Mouse (Mus musculus) hindbrain, postnatal 0 days (tissue): ENCODE measurements around the gene Olfr117. TPM values are rescaled to one million over a fixed set of nuclear protein-coding genes. Genes with fewer than 3 reads are reported as not detected.
"Not testable (repeated sequence)": the region's sequence is repeated elsewhere in the genome, so short reads cannot be mapped to it uniquely, and the experiment has no call there.

ENCODE experiments used
- ATAC-seq: fragments of 200-750 bp; cut with Nextera tagmentation; 2 replicates; pipeline ENCODE4 v1.8.0; 2017; ENCODE audit warnings: mild to moderate bottlenecking, moderate TSS enrichment, moderate library complexity
- DNase-seq: peaks from one replicate; pipeline ENCODE4 v3.0.0-alpha.2; 2015; ENCODE audit warnings: low spot score
- H3K27ac ChIP-seq: fragments of 300-500 bp; sonication (generic); 2 replicates; pipeline ENCODE4 v1.5.1; 2014; ENCODE audit warnings: mild to moderate bottlenecking
- H3K27me3 ChIP-seq: fragments of 300-500 bp; sonication (generic); 2 replicates; pipeline ENCODE4 v1.6.1; 2014; ENCODE audit warnings: low read length, mixed read lengths; ENCODE audit not compliant: insufficient read depth
- H3K36me3 ChIP-seq: fragments of 300-500 bp; sonication (generic); 2 replicates; pipeline ENCODE4 v1.6.1; 2014; ENCODE audit warnings: low read length, mixed read lengths; ENCODE audit not compliant: insufficient read depth
- H3K4me1 ChIP-seq: fragments of 300-500 bp; sonication (generic); 2 replicates; pipeline ENCODE4 v1.6.1; 2014; ENCODE audit warnings: antibody characterized with exemption, low read length, mixed read lengths; ENCODE audit not compliant: insufficient read depth
- H3K4me2 ChIP-seq: fragments of 300-500 bp; sonication (generic); 2 replicates; pipeline ENCODE4 v1.6.1; 2014; ENCODE audit warnings: low read depth, mild to moderate bottlenecking, low read length, moderate library complexity, mixed read lengths
- H3K4me3 ChIP-seq: fragments of 300-500 bp; sonication (generic); 2 replicates; pipeline ENCODE4 v1.5.1; 2014; ENCODE audit warnings: low read length
- H3K9ac ChIP-seq: fragments of 300-500 bp; sonication (generic); replicated peaks from 2 replicates; pipeline ENCODE4 v1.6.1; 2014; ENCODE audit warnings: mild to moderate bottlenecking, low read length, moderate library complexity, mixed read lengths
- H3K9me3 ChIP-seq: fragments of 300-500 bp; sonication (generic); 2 replicates; pipeline ENCODE4 v1.6.1; 2016; ENCODE audit warnings: low read length, mixed read lengths
- CTCF ChIP-seq: IDR thresholded peaks from 2 replicates; pipeline ENCODE4 v1.5.1; 2016; ENCODE audit warnings: antibody characterized with exemption, control low read depth, low read depth
- WGBS: fragments of 180-500 bp; shearing (Covaris S2); extraction: QIAGEN DNeasy Blood & Tissue Kit; methylation state at CpG from one replicate; pipeline ENCODE4 v1.1.7; 2014; 5-methylcytosine and 5-hydroxymethylcytosine counted together
- polyA plus RNA-seq: library from polyadenylated mRNA; unstranded; fragments of >200 nt; fragmentation: Nextera tagmentation; extraction: Ambion mirVana; gene quantifications from 2 replicates; pipeline ENCODE4 v1.2.1, GENCODE M21; 2015
- total RNA-seq: library from RNA; depleted of rRNA; stranded (reverse); fragments of >200 nt; gene quantifications from 2 replicates; pipeline ENCODE4 v1.2.3, GENCODE M21; 2014; rRNA removed

Gene Olfr117
- not detected in 2 replicates for total RNA-seq
- polyA plus RNA-seq, result not detected in 2 replicates

GRCm38 (mm10) chr17:37663682-37664081, at the start of gene Olfr117:
Gene Olfr117 (minus strand): TSS chr17:37663782.
- DNase-seq (no peak), ATAC-seq (no peak)
- H3K4me3 ChIP-seq, result no peak within 1 kb of the TSS
- H3K9me3 ChIP-seq, result no peaks in the 10 kb centered on the region
- H3K4me2 ChIP-seq, result no peak within 1 kb of the TSS
- H3K36me3 ChIP-seq, result no peaks in the 10 kb centered on the region
- 57% methylated on average over 1 of the region's 1 CpGs for WGBS
- no peak within 1 kb of the TSS for H3K27ac ChIP-seq
- H3K4me1 ChIP-seq, result no peaks in the 10 kb centered on the region
- TF ChIP-seq CTCF, result no peak
- no peak within 1 kb of the TSS for H3K9ac ChIP-seq
- H3K27me3 ChIP-seq, result no peaks in the 10 kb centered on the region

GRCm38 (mm10) chr17:37696264-37696663, 32.7 kb upstream of the Olfr117 start, which contains the start of gene Olfr119:
Gene Olfr119 (plus strand): TSS chr17:37696564.
- H3K9ac ChIP-seq, H3K27ac ChIP-seq, ATAC-seq, H3K36me3 ChIP-seq, H3K4me1 ChIP-seq, H3K4me2 ChIP-seq, H3K4me3 ChIP-seq, H3K9me3 ChIP-seq, H3K27me3 ChIP-seq, DNase-seq: not testable (repeated sequence)
- 63% methylated on average over 1 of the region's 1 CpGs for WGBS

GRCm38 (mm10) chr17:37666688-37667087, 3.1 kb upstream of the Olfr117 start, which contains the start of gene Olfr118:
Gene Olfr118 (plus strand): TSS chr17:37666988.
- Histone ChIP-seq H3K4me1 (no peaks in the 10 kb centered on the region), H3K27me3 (no peaks in the 10 kb centered on the region)
- WGBS, result 59% methylated on average over 2 of the region's 2 CpGs

GRCm38 (mm10) chr17:37627009-37627408, 36.6 kb downstream of the Olfr117 start, which contains the start of the genes Olfr115 and Olfr116:
Gene Olfr115 (minus strand): TSS chr17:37627109.
Gene Olfr116 (minus strand): TSS chr17:37627199.
- H3K9me3 ChIP-seq, result 0 out of 2 replicates have a peak, but pooled peaks cover 2% of the 10 kb centered on the region
- WGBS, result 82% methylated on average over 2 of the region's 2 CpGs
- no peaks in the 10 kb centered on the region for H3K36me3 ChIP-seq
- H3K4me2 ChIP-seq, result no peak within 1 kb of the TSS
- no peaks in the 10 kb centered on the region for H3K27me3 ChIP-seq
- no peak within 1 kb of the TSS for H3K4me3 ChIP-seq
- no peak within 1 kb of the TSS for H3K9ac ChIP-seq
- DNase-seq (no peak), ATAC-seq (no peak)
- no peak for TF ChIP-seq CTCF
- H3K27ac ChIP-seq, result no peak within 1 kb of the TSS
- H3K4me1 ChIP-seq, result no peaks in the 10 kb centered on the region

More at GRCm38 (mm10) chr17:37666688-37667087, 3.1 kb upstream of the Olfr117 start, which contains the start of gene Olfr118:
- Histone ChIP-seq H3K4me3 (no peak within 1 kb of the TSS), H3K4me2 (no peak within 1 kb of the TSS), H3K27ac (no peak within 1 kb of the TSS), H3K9ac (no peak within 1 kb of the TSS), H3K9me3 (no peaks in the 10 kb centered on the region), H3K36me3 (no peaks in the 10 kb centered on the region)
- ATAC-seq (no peak), DNase-seq (no peak)
- no peak for TF ChIP-seq CTCF

Other genes with a start within 250 kb of the Olfr117 start
- not detected in 2 replicates for gene Olfr108, start 218.3 kb downstream of the Olfr117 start, total RNA-seq
- gene Olfr108, start 218.3 kb downstream of the Olfr117 start, polyA plus RNA-seq, result not detected in 2 replicates
- gene Olfr109, start 204.9 kb downstream of the Olfr117 start, total RNA-seq, result not detected in 2 replicates
- gene Olfr109, start 204.9 kb downstream of the Olfr117 start, polyA plus RNA-seq, result not detected in 2 replicates
- gene H2-M2, start 180.2 kb downstream of the Olfr117 start, total RNA-seq, result not detected in 2 replicates
- not detected in 2 replicates for gene H2-M2, start 180.2 kb downstream of the Olfr117 start, polyA plus RNA-seq
- not detected in 2 replicates for gene Olfr110, start 171.3 kb downstream of the Olfr117 start, total RNA-seq
- gene Olfr110, start 171.3 kb downstream of the Olfr117 start, polyA plus RNA-seq, result not detected in 2 replicates
- not detected in 2 replicates for gene Olfr111, start 155.8 kb downstream of the Olfr117 start, total RNA-seq
- not detected in 2 replicates for gene Olfr111, start 155.8 kb downstream of the Olfr117 start, polyA plus RNA-seq
- gene Olfr112, start 94.3 kb downstream of the Olfr117 start, total RNA-seq, result not detected in 2 replicates
- not detected in 2 replicates for gene Olfr112, start 94.3 kb downstream of the Olfr117 start, polyA plus RNA-seq
- gene Olfr113, start 86.1 kb downstream of the Olfr117 start, total RNA-seq, result not detected in 2 replicates
- gene Olfr113, start 86.1 kb downstream of the Olfr117 start, polyA plus RNA-seq, result not detected in 2 replicates
- gene Olfr114, start 71.0 kb downstream of the Olfr117 start, total RNA-seq, result not detected in 2 replicates
- gene Olfr114, start 71.0 kb downstream of the Olfr117 start, polyA plus RNA-seq, result not detected in 2 replicates
- not detected in 2 replicates for gene Olfr115, start 36.7 kb downstream of the Olfr117 start, total RNA-seq
- gene Olfr115, start 36.7 kb downstream of the Olfr117 start, polyA plus RNA-seq, result not detected in 2 replicates
- gene Olfr116, start 36.6 kb downstream of the Olfr117 start, total RNA-seq, result not detected in 2 replicates
- gene Olfr116, start 36.6 kb downstream of the Olfr117 start, polyA plus RNA-seq, result not detected in 2 replicates
- gene Olfr118, start 3.2 kb upstream of the Olfr117 start, total RNA-seq, result not detected in 2 replicates
- gene Olfr118, start 3.2 kb upstream of the Olfr117 start, polyA plus RNA-seq, result not detected in 2 replicates
- not detected in 2 replicates for gene Olfr119, start 32.8 kb upstream of the Olfr117 start, total RNA-seq
- gene Olfr119, start 32.8 kb upstream of the Olfr117 start, polyA plus RNA-seq, result not detected in 2 replicates
- gene Olfr120, start 58.0 kb upstream of the Olfr117 start, total RNA-seq, result not detected in 2 replicates
- gene Olfr120, start 58.0 kb upstream of the Olfr117 start, polyA plus RNA-seq, result not detected in 2 replicates
- not detected in 2 replicates for gene Olfr121, start 85.1 kb upstream of the Olfr117 start, total RNA-seq
- gene Olfr121, start 85.1 kb upstream of the Olfr117 start, polyA plus RNA-seq, result not detected in 2 replicates
- gene Olfr122, start 104.8 kb upstream of the Olfr117 start, total RNA-seq, result not detected in 2 replicates
- not detected in 2 replicates for gene Olfr122, start 104.8 kb upstream of the Olfr117 start, polyA plus RNA-seq
- gene Olfr123, start 129.7 kb upstream of the Olfr117 start, total RNA-seq, result not detected in 2 replicates
- gene Olfr123, start 129.7 kb upstream of the Olfr117 start, polyA plus RNA-seq, result not detected in 2 replicates
- gene Olfr124, start 136.1 kb upstream of the Olfr117 start, total RNA-seq, result not detected in 2 replicates
- not detected in 2 replicates for gene Olfr124, start 136.1 kb upstream of the Olfr117 start, polyA plus RNA-seq
- 0.26 TPM in 1 of 2 replicates, not detected in the other for gene Olfr125, start 169.2 kb upstream of the Olfr117 start, total RNA-seq
- not detected in 2 replicates for gene Olfr125, start 169.2 kb upstream of the Olfr117 start, polyA plus RNA-seq
- gene Olfr126, start 183.7 kb upstream of the Olfr117 start, total RNA-seq, result not detected in 2 replicates
- not detected in 2 replicates for gene Olfr126, start 183.7 kb upstream of the Olfr117 start, polyA plus RNA-seq
- gene Olfr127, start 236.7 kb upstream of the Olfr117 start, total RNA-seq, result not detected in 2 replicates
- gene Olfr127, start 236.7 kb upstream of the Olfr117 start, polyA plus RNA-seq, result not detected in 2 replicates